In genomic region chr9:67001050-67001449, GRCm38 (mm10) we compare ENCODE assay signal across 8 mouse cellular contexts. TPM values are rescaled to one million over a fixed set of nuclear protein-coding genes. Genes with fewer than 3 reads are reported as not detected.
DNase-seq lines count a peak whose midpoint lies in the region; ATAC-seq lines count a peak whose summit lies in the region.

No protein-coding gene starts in this region.

- no peak overlapping the region for H3K9ac ChIP-seq in forebrain, embryonic 12.5 days

- no peak overlapping the region for H3K27ac ChIP-seq in forebrain, embryonic 10.5 days
- H3K27ac ChIP-seq in forebrain, embryonic 12.5 days, result no peak overlapping the region

- 0 out of 2 replicates have a peak, but pooled peaks cover 10% of the 10 kb centered on the region for H3K4me1 ChIP-seq in forebrain, embryonic 10.5 days
- H3K4me1 ChIP-seq in forebrain, embryonic 12.5 days, result no peaks in the 10 kb centered on the region

- intact Hi-C loops in left cerebral cortex, postnatal 10 days (cut with DNase I), result loop anchor here (2.0 kb wide), 1 partner anchor 42 kb away; no protein-coding TSS in a partner anchor

- WGBS in forebrain, embryonic 10.5 days, result 6% methylated on average over 6 of the region's 6 CpGs
- 8% methylated on average over 6 of the region's 6 CpGs for WGBS in forebrain, embryonic 12.5 days

- H3K36me3 ChIP-seq in forebrain, embryonic 10.5 days (replicated peaks), result no peaks in the 10 kb centered on the region
- no peaks in the 10 kb centered on the region for H3K36me3 ChIP-seq in forebrain, embryonic 12.5 days (replicated peaks)

- no peaks in the 10 kb centered on the region for H3K9me3 ChIP-seq in forebrain, embryonic 10.5 days
- no peaks in the 10 kb centered on the region for H3K9me3 ChIP-seq in forebrain, embryonic 12.5 days

- no peak overlapping the region for H3K4me2 ChIP-seq in forebrain, embryonic 12.5 days

- no peaks in the 10 kb centered on the region for H3K27me3 ChIP-seq in forebrain, embryonic 10.5 days (ENCODE audit: poor library complexity, severe bottlenecking)
- H3K27me3 ChIP-seq in forebrain, embryonic 12.5 days, result no peaks in the 10 kb centered on the region

- ATAC-seq in forebrain, embryonic 12.5 days (ENCODE audit: low FRiP score), result no peak

- H3K4me3 ChIP-seq in forebrain, embryonic 10.5 days, result no peak overlapping the region
- H3K4me3 ChIP-seq in forebrain, embryonic 12.5 days (replicated peaks), result no peak overlapping the region

- peak; percentile 82 for DNase-seq in forebrain, embryonic 10.5 days (ENCODE audit: extremely low spot score, low spot score)
- DNase-seq in cerebellum, adult 18-20 months, result peak; percentile 82 to 85
- peak; percentile 71 to 79 for DNase-seq in frontal cortex, postnatal 36 days (ENCODE audit: low spot score in 2 of 2)
- DNase-seq in induced T-regulatory cell, adult 2 months (ENCODE audit: low read depth), result peak; percentile 90
- peak; percentile 53 to 83 for DNase-seq in left cerebral cortex, postnatal 10 days (ENCODE audit: extremely low spot score in 1 of 2, low spot score in 2 of 2)
- DNase-seq in mesoderm, embryonic 11.5 days (ENCODE audit: low read depth, low spot score), result peak; percentile 88
- peak; percentile 63 to 71 for DNase-seq in spleen, postnatal 36 days (ENCODE audit: low spot score in 2 of 2)

RNA-seq across cellular contexts. Expression of gene Lactb, which starts 25.8 kb away (rescaled TPM):
- 9.2 and 9.6 TPM in 2 replicates for polyA plus RNA-seq in forebrain, embryonic 10.5 days (2016; fragmentation: Nextera tagmentation; extraction: Ambion mirVana)
- polyA plus RNA-seq in forebrain, embryonic 12.5 days (2016; fragmentation: Nextera tagmentation; extraction: Ambion mirVana), result 8.8 and 9.7 TPM in 2 replicates
- 10 to 100 TPM; 17.5 to 18.6 TPM for total RNA-seq in left cerebral cortex, postnatal 10 days (2021)

RNA-seq across cellular contexts. Expression of gene Tpm1, which starts 48.2 kb away (rescaled TPM):
- polyA plus RNA-seq in forebrain, embryonic 10.5 days (2016; fragmentation: Nextera tagmentation; extraction: Ambion mirVana), result 334 and 342 TPM in 2 replicates
- 218 and 280 TPM in 2 replicates for polyA plus RNA-seq in forebrain, embryonic 12.5 days (2016; fragmentation: Nextera tagmentation; extraction: Ambion mirVana)
- 100 to 1,000 TPM; 180 to 192 TPM for total RNA-seq in left cerebral cortex, postnatal 10 days (2021)

RNA-seq across cellular contexts. Expression of gene Rps27l, which starts 55.2 kb away (rescaled TPM):
- 818 and 845 TPM in 2 replicates for polyA plus RNA-seq in forebrain, embryonic 10.5 days (2016; fragmentation: Nextera tagmentation; extraction: Ambion mirVana)
- 588 and 598 TPM in 2 replicates for polyA plus RNA-seq in forebrain, embryonic 12.5 days (2016; fragmentation: Nextera tagmentation; extraction: Ambion mirVana)
- 10 to 100 TPM; 41.6 to 49.4 TPM for total RNA-seq in left cerebral cortex, postnatal 10 days (2021)
